Mouse (Mus musculus) midbrain, embryonic 11.5 days (tissue): ENCODE data around the gene Olfr319. TPM values are rescaled to one million over a fixed set of nuclear protein-coding genes. Genes with fewer than 3 reads are reported as not detected.
"Not testable (repeated sequence)": the region's sequence is repeated elsewhere in the genome, so short reads cannot be mapped to it uniquely, and the experiment has no call there.

Experiments
- ATAC-seq: fragments of 200-750 bp; cut with Nextera tagmentation; 2 replicates; pipeline ENCODE4 v1.8.0; 2017; ENCODE audit warnings: moderate TSS enrichment, moderate library complexity; ENCODE audit not compliant: low FRiP score
- DNase-seq: peaks from one replicate; pipeline ENCODE4 v3.0.0; 2015; ENCODE audit warnings: low spot score; ENCODE audit errors: missing footprints
- H3K27ac ChIP-seq: fragments of 300-500 bp; sonication (generic); 2 replicates; pipeline ENCODE4 v1.5.1; 2014; ENCODE audit warnings: low read depth, low read length
- H3K27me3 ChIP-seq: fragments of 300-500 bp; sonication (generic); 2 replicates; pipeline ENCODE4 v1.6.1; 2014; ENCODE audit warnings: mild to moderate bottlenecking, low read length, moderate library complexity, mixed read lengths; ENCODE audit not compliant: control insufficient read depth, insufficient read depth
- H3K36me3 ChIP-seq: fragments of 300-500 bp; sonication (generic); 2 replicates; pipeline ENCODE4 v1.6.1; 2014; ENCODE audit warnings: mild to moderate bottlenecking, low read length, moderate library complexity, mixed read lengths; ENCODE audit not compliant: control insufficient read depth, insufficient read depth
- H3K4me1 ChIP-seq: fragments of 300-500 bp; sonication (generic); 2 replicates; pipeline ENCODE4 v1.6.1; 2014; ENCODE audit warnings: low read length; ENCODE audit not compliant: control insufficient read depth, insufficient read depth
- H3K4me2 ChIP-seq: fragments of 300-500 bp; sonication (generic); 2 replicates; pipeline ENCODE4 v1.6.1; 2014; ENCODE audit warnings: mild to moderate bottlenecking, moderate library complexity
- H3K4me3 ChIP-seq: fragments of 300-500 bp; sonication (generic); 2 replicates; pipeline ENCODE4 v1.5.1; 2014; ENCODE audit warnings: low read depth, low read length
- H3K9ac ChIP-seq: fragments of 300-500 bp; sonication (generic); 2 replicates; pipeline ENCODE4 v1.6.1; 2014; ENCODE audit warnings: low read length
- H3K9me3 ChIP-seq: fragments of 300-500 bp; sonication (generic); 2 replicates; pipeline ENCODE4 v1.6.1; 2016; ENCODE audit warnings: low read length; ENCODE audit not compliant: control insufficient read depth
- WGBS: fragments of 180-500 bp; shearing (Covaris S2); extraction: QIAGEN DNeasy Blood & Tissue Kit; methylation state at CpG from one replicate; pipeline ENCODE4 v1.1.7; 2014; 5-methylcytosine and 5-hydroxymethylcytosine counted together
- polyA plus RNA-seq: library from polyadenylated mRNA; unstranded; fragments of >200 nt; fragmentation: Nextera tagmentation; extraction: Ambion mirVana; gene quantifications from 2 replicates; pipeline ENCODE4 v1.2.1, GENCODE M21; 2014

The Olfr319 gene
- polyA plus RNA-seq: not detected in 2 replicates

- H3K36me3 ChIP-seq: no peaks in the 10 kb centered on the region
- no peaks in the 10 kb centered on the region for H3K27me3 ChIP-seq
- 89% methylated on average over 3 of the region's 3 CpGs for WGBS
- no peak within 1 kb of the TSS for H3K9ac ChIP-seq
- no peak within 1 kb of the TSS for H3K4me3 ChIP-seq
- H3K9me3 ChIP-seq: peaks cover 3% of the 10 kb centered on the region
- H3K27ac ChIP-seq: no peak within 1 kb of the TSS
- no peaks in the 10 kb centered on the region for H3K4me1 ChIP-seq
- DNase-seq (no peak), ATAC-seq (no peak)
- H3K4me2 ChIP-seq: no peak within 1 kb of the TSS
Measured at GRCm38 (mm10) chr11:58698862-58699261, at the start of gene Olfr319. Gene Olfr319, plus strand, starts transcription at chr11:58699162.

GRCm38 (mm10) chr11:58655151-58655550 lies 43.8 kb upstream of the Olfr319 start:
- WGBS: 90% methylated on average over 3 of the region's 3 CpGs
- no peak overlapping the region for H3K27ac ChIP-seq

GRCm38 (mm10) chr11:58658596-58658995 lies 40.4 kb upstream of the Olfr319 start, which contains the start of gene Olfr322:
Gene Olfr322, plus strand, starts transcription at chr11:58658782.
- ATAC-seq (no peak), DNase-seq (no peak)
- Histone ChIP-seq H3K4me1 (no peaks in the 10 kb centered on the region), H3K4me3 (no peak within 1 kb of the TSS), H3K4me2 (no peak within 1 kb of the TSS), H3K9me3 (no peaks in the 10 kb centered on the region), H3K27me3 (no peaks in the 10 kb centered on the region), H3K36me3 (no peaks in the 10 kb centered on the region), H3K27ac (no peak within 1 kb of the TSS), H3K9ac (no peak within 1 kb of the TSS)
- 79% methylated on average over 4 of the region's 4 CpGs for WGBS

More at GRCm38 (mm10) chr11:58655151-58655550, 43.8 kb upstream of the Olfr319 start:
- Histone ChIP-seq H3K4me2 (no peak overlapping the region), H3K9ac (no peak overlapping the region), H3K4me3 (no peak overlapping the region), H3K27me3 (no peaks in the 10 kb centered on the region), H3K36me3 (no peaks in the 10 kb centered on the region), H3K9me3 (no peaks in the 10 kb centered on the region), H3K4me1 (no peaks in the 10 kb centered on the region)
- ATAC-seq: no peak
- DNase-seq: no peak

- DNase-seq (no peak), ATAC-seq (no peak)
- H3K4me1 ChIP-seq: no peaks in the 10 kb centered on the region
- no peaks in the 10 kb centered on the region for H3K36me3 ChIP-seq
- no peak overlapping the region for H3K4me3 ChIP-seq
- H3K9ac ChIP-seq: no peak overlapping the region
- no peak overlapping the region for H3K27ac ChIP-seq
- H3K4me2 ChIP-seq: no peak overlapping the region
- H3K9me3 ChIP-seq: no peaks in the 10 kb centered on the region
- no peaks in the 10 kb centered on the region for H3K27me3 ChIP-seq
Measured at GRCm38 (mm10) chr11:58669252-58669651, 29.7 kb upstream of the Olfr319 start.

GRCm38 (mm10) chr11:58671825-58672224 lies 27.1 kb upstream of the Olfr319 start:
- H3K4me1 ChIP-seq: no peaks in the 10 kb centered on the region
- no peak for ATAC-seq
- 58% methylated on average over 4 of the region's 4 CpGs for WGBS
- no peaks in the 10 kb centered on the region for H3K36me3 ChIP-seq
- DNase-seq: no peak
- H3K4me3 ChIP-seq: no peak overlapping the region
- H3K9me3 ChIP-seq: no peaks in the 10 kb centered on the region
- no peak overlapping the region for H3K9ac ChIP-seq
- H3K27ac ChIP-seq: no peak overlapping the region
- H3K27me3 ChIP-seq: no peaks in the 10 kb centered on the region
- no peak overlapping the region for H3K4me2 ChIP-seq

GRCm38 (mm10) chr11:58680799-58681198 lies 18.2 kb upstream of the Olfr319 start, which contains the start of gene Olfr320:
Gene Olfr320, plus strand, starts transcription at chr11:58681099.
- no peaks in the 10 kb centered on the region for H3K36me3 ChIP-seq
- DNase-seq (no peak), ATAC-seq (no peak)
- no peak within 1 kb of the TSS for H3K4me2 ChIP-seq
- H3K9me3 ChIP-seq: no peaks in the 10 kb centered on the region
- H3K27me3 ChIP-seq: no peaks in the 10 kb centered on the region
- no peak within 1 kb of the TSS for H3K4me3 ChIP-seq
- H3K27ac ChIP-seq: no peak within 1 kb of the TSS
- WGBS: 82% methylated on average over 1 of the region's 1 CpGs
- no peaks in the 10 kb centered on the region for H3K4me1 ChIP-seq
- H3K9ac ChIP-seq: no peak within 1 kb of the TSS

- no peaks in the 10 kb centered on the region for H3K9me3 ChIP-seq
- no peak overlapping the region for H3K4me3 ChIP-seq
- DNase-seq (no peak), ATAC-seq (no peak)
- no peak overlapping the region for H3K4me2 ChIP-seq
- no peaks in the 10 kb centered on the region for H3K4me1 ChIP-seq
- H3K27me3 ChIP-seq: no peaks in the 10 kb centered on the region
- WGBS: 79% methylated on average over 11 of the region's 11 CpGs
- H3K9ac ChIP-seq: no peak overlapping the region
- H3K27ac ChIP-seq: no peak overlapping the region
- H3K36me3 ChIP-seq: no peaks in the 10 kb centered on the region
Measured at GRCm38 (mm10) chr11:58709086-58709485, 10.1 kb downstream of the Olfr319 start.

- 90% methylated on average over 6 of the region's 7 CpGs for WGBS
- not testable (repeated sequence) for ATAC-seq
Measured at GRCm38 (mm10) chr11:58717723-58718122, 18.8 kb downstream of the Olfr319 start.

GRCm38 (mm10) chr11:58719701-58720100 lies 20.7 kb downstream of the Olfr319 start:
- H3K4me3 ChIP-seq: no peak overlapping the region
- H3K36me3 ChIP-seq: no peaks in the 10 kb centered on the region
- no peak overlapping the region for H3K27ac ChIP-seq
- DNase-seq: no peak
- no peak overlapping the region for H3K4me2 ChIP-seq
- no peaks in the 10 kb centered on the region for H3K27me3 ChIP-seq
- WGBS: 86% methylated on average over 4 of the region's 4 CpGs
- H3K9me3 ChIP-seq: no peaks in the 10 kb centered on the region
- no peaks in the 10 kb centered on the region for H3K4me1 ChIP-seq
- no peak overlapping the region for H3K9ac ChIP-seq
- ATAC-seq: no peak

More at GRCm38 (mm10) chr11:58717723-58718122, 18.8 kb downstream of the Olfr319 start:
- H3K27ac ChIP-seq, H3K27me3 ChIP-seq, H3K9ac ChIP-seq, H3K4me3 ChIP-seq, H3K9me3 ChIP-seq, H3K4me1 ChIP-seq, H3K4me2 ChIP-seq, H3K36me3 ChIP-seq, DNase-seq: not testable (repeated sequence)
